9 mouse cellular contexts compared by ENCODE assay signal in the genomic region with DNA sequence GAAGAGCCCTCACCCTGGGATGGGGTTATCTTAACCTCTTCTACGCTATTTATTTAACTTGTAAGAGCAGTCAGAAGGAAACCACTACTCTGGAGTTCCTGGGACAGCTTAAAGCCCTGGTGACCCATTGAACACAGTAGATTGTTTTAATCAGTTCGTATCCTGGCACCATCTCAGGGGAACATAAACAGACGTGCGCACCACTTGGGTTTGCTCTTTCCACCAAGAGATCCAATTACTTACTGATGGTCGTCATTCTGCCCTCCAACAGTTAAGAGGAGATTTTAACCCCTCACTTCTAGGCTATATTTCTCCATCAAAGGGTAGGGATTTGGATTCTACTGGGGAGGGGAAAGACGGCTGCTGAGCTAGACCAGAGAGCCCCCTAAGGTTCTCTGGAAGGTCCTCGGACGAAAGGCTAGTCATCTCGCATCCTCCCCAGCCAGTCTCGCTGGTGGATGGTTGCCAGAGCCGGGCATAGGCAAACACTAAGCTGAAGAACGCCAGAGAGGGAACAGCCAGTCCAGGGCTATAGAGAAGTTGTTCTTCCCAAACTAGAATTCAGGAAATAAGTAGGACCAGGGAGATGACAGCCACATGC. TPM values are rescaled to one million over a fixed set of nuclear protein-coding genes. Genes with fewer than 3 reads are reported as not detected.
DNase-seq lines count a peak whose midpoint lies in the region; ATAC-seq and TF ChIP-seq lines count a peak whose summit lies in the region.
"Had no signal": no experiment of that assay in that cellular context is flagged by ENCODE, and none has a peak within 500 bp of the region (broad histone marks: within the 10 kb centered on the region; RNA-seq: fewer than 3 reads in every experiment).

No protein-coding gene starts in this region.

- peaks cover 51% of the 10 kb centered on the region for H3K27me3 ChIP-seq in embryonic facial prominence, embryonic 14.5 days (replicated peaks; ENCODE audit: control insufficient read depth, insufficient read depth, low read length)
- H3K27me3 ChIP-seq in limb, embryonic 10.5 days (ENCODE audit: low read depth, poor library complexity, severe bottlenecking): peaks cover 46% of the 10 kb centered on the region
- peaks cover 17% of the 10 kb centered on the region for H3K27me3 ChIP-seq in small intestine, adult 2 months (ENCODE audit: control insufficient read depth, insufficient read depth, low read length)

- no peaks in the 10 kb centered on the region for H3K9me3 ChIP-seq in embryonic facial prominence, embryonic 14.5 days (ENCODE audit: control insufficient read depth, low read length)
- H3K9me3 ChIP-seq in limb, embryonic 10.5 days (replicated peaks): no peaks in the 10 kb centered on the region

- peak; percentile 36 for DNase-seq in left cerebral cortex, postnatal 4 days
- DNase-seq in left cerebral cortex, postnatal 14 days (ENCODE audit: low spot score in 2 of 2): no peak
- DNase-seq in embryonic facial prominence, embryonic 14.5 days (ENCODE audit: low spot score): no peak
- peak; percentile 33 for DNase-seq in limb, embryonic 10.5 days (ENCODE audit: low spot score)
- DNase-seq in thymus, postnatal 4 days: no peak
- DNase-seq in frontal cortex, postnatal 36 days (ENCODE audit: low spot score in 2 of 2): no peak
- no peak for DNase-seq in left cerebral cortex, adult 9 months (ENCODE audit: low spot score in 2 of 2)

- H3K4me3 ChIP-seq in embryonic facial prominence, embryonic 14.5 days (ENCODE audit: low read depth, low read length): peak overlapping the region; percentile 52
- H3K4me3 ChIP-seq in limb, embryonic 10.5 days: peak overlapping the region; percentile 70
- peak overlapping the region; percentile 47 for H3K4me3 ChIP-seq in small intestine, adult 2 months (ENCODE audit: low read depth, low read length)

- no peaks in the 10 kb centered on the region for H3K36me3 ChIP-seq in embryonic facial prominence, embryonic 14.5 days (ENCODE audit: control insufficient read depth, insufficient read depth, low read length)
- no peaks in the 10 kb centered on the region for H3K36me3 ChIP-seq in limb, embryonic 10.5 days
- H3K36me3 ChIP-seq in small intestine, adult 2 months (ENCODE audit: control insufficient read depth, insufficient read depth, low read length): no peaks in the 10 kb centered on the region

- intact Hi-C loops in left cerebral cortex, postnatal 4 days (cut with DNase I): loop anchor here (10.0 kb wide), 1 partner anchor 92 kb away; no protein-coding TSS in a partner anchor
- intact Hi-C loops in left cerebral cortex, postnatal 14 days (cut with DNase I): no loop called here

- no peak overlapping the region for H3K27ac ChIP-seq in embryonic facial prominence, embryonic 14.5 days (replicated peaks; ENCODE audit: low read depth, low read length)
- H3K27ac ChIP-seq in limb, embryonic 10.5 days: peak overlapping the region; percentile 87
- H3K27ac ChIP-seq in small intestine, adult 2 months (ENCODE audit: insufficient read depth, low read depth, low read length): no peak overlapping the region; the same call in 1 of the 2 replicates

- WGBS in embryonic facial prominence, embryonic 14.5 days: 2% methylated on average over 12 of the region's 12 CpGs
- WGBS in limb, embryonic 10.5 days: under 1% methylated on average over 12 of the region's 12 CpGs
- 8% methylated on average over 12 of the region's 12 CpGs for WGBS in small intestine, adult 2 months

- H3K4me2 ChIP-seq in embryonic facial prominence, embryonic 14.5 days (ENCODE audit: low read depth, low read length): peak overlapping the region; percentile 94

- H3K9ac ChIP-seq in embryonic facial prominence, embryonic 14.5 days (ENCODE audit: low read depth, low read length): peak overlapping the region; percentile 55

- no peak for TF ChIP-seq POLR2A in small intestine, adult 2 months (IDR thresholded peaks at IDR 0.05; ENCODE audit: low read depth, low read length)

- ATAC-seq in embryonic facial prominence, embryonic 14.5 days (ENCODE audit: low read depth): no peak

- peaks cover 10% of the 10 kb centered on the region; the same call in 1 of the 2 replicates for H3K4me1 ChIP-seq in embryonic facial prominence, embryonic 14.5 days (ENCODE audit: control insufficient read depth, insufficient read depth, low read length)
- peaks cover 30% of the 10 kb centered on the region for H3K4me1 ChIP-seq in limb, embryonic 10.5 days
- no peaks in the 10 kb centered on the region for H3K4me1 ChIP-seq in small intestine, adult 2 months (ENCODE audit: control insufficient read depth, insufficient read depth, insufficient read length, low read length)

- no peak for TF ChIP-seq CTCF in small intestine, adult 2 months (IDR thresholded peaks at IDR 0.05; ENCODE audit: extremely low read depth, insufficient read length, insufficient replicate concordance, low read depth, low read length)

RNA-seq across cellular contexts. Expression of a gene that starts 1.4 kb away (rescaled TPM):
- 1 to 10 TPM; 1.7 to 2.8 TPM for total RNA-seq in left cerebral cortex, postnatal 4 days (2021)
- 1 to 10 TPM in 1 of 2 experiments, under 1 TPM in 1; 0.97 to 1.3 TPM for total RNA-seq in left cerebral cortex, postnatal 14 days (2021)
- polyA plus RNA-seq in embryonic facial prominence, embryonic 14.5 days (2014; fragmentation: Nextera tagmentation; extraction: Ambion mirVana): 1.9 and 2.8 TPM in 2 replicates
- polyA plus RNA-seq in limb, embryonic 10.5 days (2016; fragmentation: Nextera tagmentation; extraction: Ambion mirVana): 7.2 and 10.2 TPM in 2 replicates
- polyA plus RNA-seq in small intestine, adult 2 months (2012; rRNA removed): 7.4 and 7.6 TPM in 2 replicates
- total RNA-seq: hematopoietic stem cell, adult 5-6 weeks had no signal

Comparison
In these comparisons a context has a peak if more than half of its experiments do, and no peak if none do; other contexts are left out.
1. DNase-seq: peak in left cerebral cortex, postnatal 4 days (single experiment) and limb, embryonic 10.5 days (single experiment); none in left cerebral cortex, postnatal 14 days (0 of 2), embryonic facial prominence, embryonic 14.5 days (single experiment), thymus, postnatal 4 days (single experiment), frontal cortex, postnatal 36 days (0 of 2) and left cerebral cortex, adult 9 months (0 of 2).
2. Peak in every context shown above with its lines, with median percentiles within 50 percentile points of each other: H3K4me3 ChIP-seq.